Mouse (Mus musculus) heart, postnatal 25 days (tissue): ENCODE measurements around the gene Plpp7. TPM values are rescaled to one million over a fixed set of nuclear protein-coding genes. Genes with fewer than 3 reads are reported as not detected.
A peak's percentile ranks its signal among the peaks of the same experiment; 100 is the strongest.

ENCODE experiments used
- DNase-seq: peaks from one replicate; pipeline ENCODE4 v3.0.0; 2022; ENCODE audit warnings: low spot score
- intact Hi-C: fragments of 180-260 bp; cut with DNase I; formaldehyde crosslinking; loops from one replicate; pipeline ENCODE4 v1.15.1; 2025
- total RNA-seq, 2 experiments: library from RNA; stranded (reverse); gene quantifications; 2 replicates each; pipeline ENCODE4 v1.2.3; 2021

Plpp7 gene
- total RNA-seq: 10 to 100 TPM; 31.8 to 33.7 TPM

GRCm38 (mm10) chr2:32095351-32096121 lies at the start of gene Plpp7:
Gene Plpp7, plus strand, starts transcription at chr2:32095528.
- DNase-seq: peak; percentile 60
- intact Hi-C loops: no loop called here

DNA sequence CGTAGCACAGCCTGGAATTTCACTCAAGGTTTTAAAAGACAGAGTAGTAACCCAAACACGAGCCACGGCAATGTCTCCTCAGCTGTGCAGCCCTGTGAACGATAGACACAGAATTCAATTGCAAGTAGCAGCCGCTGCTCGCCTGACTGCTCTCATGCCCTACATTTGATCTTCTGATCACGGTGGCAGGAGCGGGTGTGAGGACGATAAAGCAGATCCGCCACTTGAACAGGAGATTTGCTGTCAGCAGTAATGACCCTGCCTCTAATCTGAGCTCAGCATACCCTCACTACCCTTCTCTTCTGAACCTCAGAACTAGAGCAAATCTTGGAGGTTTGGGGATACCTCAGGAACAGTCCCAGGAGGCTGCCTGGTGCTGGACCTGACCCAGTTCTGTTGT lies 49.3 kb upstream of the Plpp7 start:
- intact Hi-C loops: loop anchor here (5.0 kb wide), 1 partner anchor 86 kb away; no protein-coding TSS in a partner anchor
- DNase-seq: no peak

GRCm38 (mm10) chr2:32047323-32047722 lies 48.0 kb upstream of the Plpp7 start:
- intact Hi-C loops: loop anchor here (5.0 kb wide), 1 partner anchor 85 kb away; no protein-coding TSS in a partner anchor
- DNase-seq: no peak

DNA sequence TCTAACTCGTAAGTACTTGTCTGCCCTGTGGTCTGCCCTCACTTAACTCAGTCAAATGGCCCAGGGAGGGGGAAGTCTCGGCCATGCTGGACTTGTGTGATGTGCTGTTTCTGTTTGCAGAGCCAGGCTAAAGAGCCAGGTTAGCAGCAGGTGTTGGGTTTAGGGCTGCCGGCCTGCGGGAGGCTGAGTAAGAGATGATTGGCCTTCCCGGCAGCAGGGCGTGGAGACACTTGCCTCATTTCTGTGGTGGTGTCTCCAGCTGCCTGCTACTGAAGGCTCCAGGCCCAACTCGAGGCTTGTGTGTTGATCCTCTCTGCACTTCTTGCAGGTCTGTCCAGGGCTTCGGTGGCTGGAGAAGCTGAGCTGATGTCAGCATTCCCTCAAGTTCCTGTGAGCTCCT lies 43.5 kb upstream of the Plpp7 start:
- no peak for DNase-seq
- intact Hi-C loops: no loop called here

DNA sequence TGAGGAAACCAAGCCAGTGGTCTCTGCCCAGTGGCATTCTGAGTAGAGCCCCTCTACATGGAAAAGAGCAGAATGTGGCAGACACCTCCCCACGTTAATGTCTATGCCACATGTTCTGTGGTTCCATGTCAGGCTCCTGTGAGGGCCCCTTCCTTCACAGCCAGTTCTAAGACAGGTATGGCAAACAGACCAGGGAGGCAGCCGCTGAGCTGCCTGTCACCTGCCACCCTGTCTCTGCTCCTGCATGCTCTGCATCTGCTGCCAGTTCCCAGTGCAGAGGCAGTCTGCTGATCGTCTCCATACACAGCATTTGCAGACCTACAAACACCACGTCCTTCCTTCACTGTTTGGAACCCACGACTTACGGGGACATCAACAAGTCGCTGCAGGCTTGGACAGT lies 42.9 kb upstream of the Plpp7 start:
- intact Hi-C loops: no loop called here
- no peak for DNase-seq

DNA sequence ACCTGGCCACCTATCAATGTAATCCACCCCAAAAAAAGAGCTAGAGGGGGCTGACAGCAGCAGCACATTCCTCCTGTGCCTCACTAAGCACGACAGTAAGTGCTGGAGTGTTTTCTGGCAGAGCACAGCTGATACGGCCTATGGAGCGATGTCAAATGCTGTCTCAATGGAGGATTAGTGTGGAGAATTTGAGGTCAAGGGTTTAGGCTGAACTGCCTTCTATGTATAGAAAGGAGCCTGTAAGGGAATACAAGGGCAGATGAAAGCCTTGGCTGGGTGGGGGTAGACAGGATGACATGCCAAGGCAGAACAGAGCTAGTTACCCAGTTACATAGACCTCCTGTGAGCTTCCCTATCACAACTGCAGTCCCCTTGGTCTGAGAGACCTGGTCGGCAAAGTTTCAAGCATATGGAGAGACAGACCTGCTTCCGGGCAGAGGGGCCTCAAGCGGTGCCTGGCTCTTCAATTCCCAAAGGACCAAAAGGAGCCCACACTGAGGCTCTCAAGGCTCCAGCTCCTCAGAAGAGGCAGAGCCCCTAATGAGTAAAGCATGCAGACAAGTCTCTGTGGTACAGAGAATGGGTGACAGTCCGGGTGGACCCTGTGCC lies 39.9 kb upstream of the Plpp7 start:
- DNase-seq: no peak
- intact Hi-C loops: no loop called here

DNA sequence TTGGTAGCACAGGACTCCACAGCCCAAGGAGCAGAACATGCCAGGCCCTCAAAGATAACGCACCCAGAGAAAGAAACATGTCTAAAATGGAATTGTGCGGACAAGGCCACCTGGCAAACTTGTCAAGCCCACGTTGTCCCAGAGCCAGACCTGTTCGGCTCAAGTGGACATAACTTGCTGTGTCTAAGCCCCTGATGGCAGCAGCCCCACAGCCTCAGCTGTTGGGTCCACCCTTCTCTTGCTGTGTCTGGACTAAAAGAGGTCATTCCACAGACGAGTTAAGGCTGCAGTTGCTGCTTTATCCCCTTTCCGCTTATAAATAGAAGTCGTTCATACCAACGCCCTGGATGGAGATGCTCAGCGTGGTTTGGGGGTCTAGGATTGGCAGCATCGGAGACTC lies 38.8 kb upstream of the Plpp7 start:
- no peak for DNase-seq
- intact Hi-C loops: no loop called here

- no peak for DNase-seq
- intact Hi-C loops: no loop called here
Measured at GRCm38 (mm10) chr2:32057360-32057759, 38.0 kb upstream of the Plpp7 start.

- intact Hi-C loops: no loop called here
- DNase-seq: no peak
Measured at GRCm38 (mm10) chr2:32057794-32058193, 37.5 kb upstream of the Plpp7 start.

GRCm38 (mm10) chr2:32058241-32058640 lies 37.1 kb upstream of the Plpp7 start:
- intact Hi-C loops: no loop called here
- DNase-seq: no peak

DNA sequence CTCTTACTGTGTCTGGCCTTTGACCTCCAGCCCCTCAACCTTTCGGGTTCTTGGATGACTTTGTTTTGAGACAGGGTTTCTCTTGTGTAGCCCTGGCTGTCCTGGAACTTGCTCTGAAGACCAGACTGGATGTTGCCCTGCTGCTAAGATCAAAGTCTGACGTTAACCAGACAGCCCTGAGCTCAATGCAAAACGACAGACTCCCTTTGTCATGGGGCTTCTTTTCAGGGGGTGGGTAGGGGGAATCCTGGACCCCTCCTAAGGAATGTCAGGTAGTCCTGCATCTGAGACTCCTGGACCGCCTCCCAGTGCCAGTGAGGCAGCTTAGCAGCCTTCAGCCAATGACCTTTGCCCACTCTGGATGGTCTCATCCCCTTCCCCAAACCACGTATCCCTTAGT lies 36.6 kb upstream of the Plpp7 start:
- intact Hi-C loops: no loop called here
- DNase-seq: no peak

- no peak for DNase-seq
- intact Hi-C loops: no loop called here
Measured at GRCm38 (mm10) chr2:32059613-32060012, 35.7 kb upstream of the Plpp7 start.

GRCm38 (mm10) chr2:32060228-32060805 lies 35.0 kb upstream of the Plpp7 start:
- intact Hi-C loops: no loop called here
- no peak for DNase-seq

DNA sequence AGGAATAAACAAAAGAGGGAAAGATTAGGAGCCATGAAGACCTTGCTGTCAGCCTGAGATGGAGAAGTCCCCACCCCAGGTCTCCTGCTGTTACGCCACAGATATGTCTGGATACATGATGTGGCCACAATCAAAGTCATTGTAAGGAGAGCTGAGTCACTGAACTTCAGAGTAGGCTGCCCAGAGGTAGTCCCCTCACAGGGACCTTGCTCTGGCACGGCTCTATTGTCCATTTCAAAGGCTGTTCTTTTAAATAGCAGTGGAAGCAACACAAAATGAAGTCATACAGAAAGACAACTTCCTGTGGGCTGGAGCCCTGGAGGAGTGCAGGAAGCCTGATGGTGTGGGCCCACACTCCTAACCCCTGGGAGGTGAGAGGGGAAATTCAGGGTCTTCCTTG lies 34.1 kb upstream of the Plpp7 start:
- intact Hi-C loops: no loop called here
- no peak for DNase-seq

- intact Hi-C loops: no loop called here
- DNase-seq: no peak
Measured at GRCm38 (mm10) chr2:32061722-32062505, 33.4 kb upstream of the Plpp7 start.

GRCm38 (mm10) chr2:32062626-32063410 lies 32.5 kb upstream of the Plpp7 start:
- intact Hi-C loops: no loop called here
- no peak for DNase-seq

DNA sequence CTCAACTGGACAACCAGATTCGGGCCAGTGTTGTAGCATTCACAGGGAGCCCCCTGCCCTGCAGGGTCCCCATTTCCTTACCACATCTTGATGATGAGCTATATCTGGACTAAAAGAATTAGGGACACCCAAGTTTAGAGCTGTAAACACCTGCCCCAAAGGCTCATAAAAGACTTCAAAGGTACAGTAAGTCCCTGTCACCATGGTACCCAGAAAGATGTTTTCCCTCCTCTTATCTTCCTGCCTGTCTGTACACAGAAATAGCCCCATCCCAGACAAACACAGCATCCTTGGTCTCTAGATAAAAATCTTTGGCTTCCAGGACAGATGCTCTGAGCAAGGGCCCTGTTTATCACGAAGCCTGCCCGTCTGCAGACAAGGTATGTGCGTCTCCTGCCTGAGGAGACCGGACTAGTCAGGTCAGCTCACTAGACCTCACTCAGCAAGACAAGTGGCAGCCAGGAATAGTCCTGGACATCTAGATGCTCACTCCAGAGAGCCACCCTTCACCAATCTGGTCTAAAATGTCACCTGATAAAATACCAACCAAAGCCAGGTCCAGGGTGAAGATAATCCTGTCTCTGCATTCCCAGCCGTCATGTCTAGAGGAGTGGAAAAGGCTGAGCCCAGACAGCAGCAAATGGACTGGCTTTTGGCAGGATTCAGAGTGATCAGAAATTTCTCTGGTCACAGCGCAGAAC lies 31.7 kb upstream of the Plpp7 start:
- intact Hi-C loops: no loop called here
- DNase-seq: no peak

DNA sequence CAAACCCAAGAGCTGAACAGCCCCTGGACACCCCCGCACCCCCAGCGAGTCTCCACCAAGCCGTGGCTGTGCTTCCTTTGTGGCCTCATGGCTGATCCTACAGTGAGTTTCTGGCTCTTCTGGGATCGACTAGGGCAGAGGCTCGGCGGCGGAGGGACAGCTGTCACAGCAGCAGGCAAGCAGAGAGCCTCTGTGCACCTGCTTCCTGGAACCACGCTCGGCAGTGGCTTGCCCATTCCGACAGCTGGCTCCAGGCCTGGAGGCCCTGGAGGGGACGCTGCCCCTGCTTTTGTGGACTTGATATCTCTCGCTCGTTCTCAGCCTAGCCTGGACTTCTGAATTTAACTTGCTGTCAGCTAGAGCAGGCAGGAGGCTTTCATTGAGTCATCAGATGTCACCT lies 30.4 kb upstream of the Plpp7 start:
- intact Hi-C loops: no loop called here
- no peak for DNase-seq

DNA sequence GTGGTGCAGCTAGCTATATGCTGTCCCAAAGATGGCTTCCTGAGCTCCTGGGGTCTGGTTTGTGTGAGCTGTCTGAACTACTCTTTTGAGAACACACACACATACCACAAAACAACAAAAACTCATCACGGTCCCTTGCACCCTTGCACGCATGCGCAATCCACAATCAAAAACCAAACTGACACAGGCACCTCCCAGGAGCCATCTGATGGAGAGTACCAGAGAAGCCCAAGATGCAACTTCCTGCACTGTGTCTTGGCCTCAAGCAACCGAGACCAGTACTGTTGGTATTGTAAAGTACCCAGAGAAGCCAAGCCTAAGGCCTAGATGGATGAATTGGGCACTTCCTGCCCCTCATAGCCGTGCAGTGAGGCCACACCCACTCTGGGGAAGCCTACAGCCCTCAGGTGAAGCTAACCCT lies 29.9 kb upstream of the Plpp7 start:
- no peak for DNase-seq
- intact Hi-C loops: no loop called here
